Mouse (Mus musculus): ENCODE results near the gene Zfp617. TPM values are rescaled to one million over a fixed set of nuclear protein-coding genes. Genes with fewer than 3 reads are reported as not detected.
"Not testable (repeated sequence)": the region's sequence is repeated elsewhere in the genome, so short reads cannot be mapped to it uniquely, and the experiment has no call there.

Gene Zfp617
- 10 to 100 TPM; 27.3 to 32.6 TPM for total RNA-seq (2021)

DNA sequence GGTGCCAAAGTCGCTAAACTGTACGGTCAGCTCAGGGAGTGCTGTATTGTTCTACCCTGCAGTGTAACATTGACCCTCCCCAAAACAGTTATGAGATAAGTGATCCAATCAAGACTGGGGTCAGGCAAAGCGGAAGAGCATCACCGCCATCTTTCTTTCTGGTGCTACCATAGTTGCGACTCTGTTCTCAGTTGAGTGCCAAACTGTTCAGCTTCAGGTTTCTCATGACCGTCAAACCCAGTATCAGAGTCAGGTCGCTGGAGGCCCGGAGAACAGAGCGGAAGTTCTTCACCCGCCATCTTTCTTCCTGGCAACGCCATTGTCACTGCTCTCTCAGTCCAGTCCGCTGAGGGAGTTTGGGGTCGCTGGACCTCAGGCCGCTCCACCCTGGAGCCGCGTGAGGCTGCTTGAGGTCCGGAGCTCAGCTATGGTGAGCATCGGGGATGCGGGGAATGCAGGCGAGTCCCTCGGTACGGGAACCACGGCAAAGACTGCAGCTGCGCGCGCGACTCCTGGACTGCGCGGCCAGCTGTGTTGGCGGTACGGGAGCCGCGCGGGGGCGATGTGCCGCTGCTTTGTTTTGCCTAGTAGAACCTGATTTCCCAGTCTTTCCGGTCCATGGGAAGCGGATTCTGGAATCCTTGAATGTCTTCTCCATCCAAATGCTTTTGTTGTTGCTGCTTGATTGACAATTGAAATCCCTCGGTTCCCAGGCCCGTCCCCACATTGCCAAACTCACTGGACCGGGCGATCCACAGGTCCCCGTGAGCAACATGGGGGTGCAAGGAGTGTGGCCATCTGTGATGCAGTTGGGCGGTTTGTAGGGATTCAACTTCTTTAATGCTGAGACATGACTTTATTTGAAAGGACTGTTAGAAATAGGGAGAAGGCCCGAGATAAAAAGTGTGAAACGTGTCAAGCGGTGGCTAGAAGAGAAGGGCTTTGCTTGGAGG is at the start of gene Zfp617, which contains the start of gene Zfp882:
Zfp617 (plus strand) TSS at position 327 of the 953 bp plus-strand sequence.
Zfp882 (plus strand) TSS at position 300 of the 953 bp plus-strand sequence.
- intact Hi-C loops (cut with DNase I), result loop anchor here (1.0 kb wide), 2 partner anchors 14 to 64 kb away; no protein-coding TSS in a partner anchor
- peak; percentile 94 for DNase-seq

DNA sequence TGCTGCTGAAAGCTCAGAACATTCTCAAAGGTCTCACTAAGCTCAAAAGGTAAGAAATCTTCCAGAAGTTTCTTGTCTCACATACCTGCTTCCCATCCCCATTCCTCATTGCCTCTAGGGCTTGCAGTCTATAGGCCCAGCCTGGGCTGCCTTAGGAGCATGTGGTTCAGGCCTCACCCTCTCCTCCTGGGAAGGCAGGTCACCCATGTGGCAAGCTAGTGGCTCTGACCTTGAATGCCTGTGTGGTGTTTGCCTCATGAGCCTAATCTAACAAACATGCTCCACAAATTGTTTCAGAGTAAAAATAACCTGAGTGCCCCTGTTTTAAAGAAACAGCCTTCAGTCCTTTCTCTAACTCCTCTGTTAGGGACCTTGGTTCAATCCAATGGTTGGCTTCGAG is 46.9 kb upstream of the Zfp617 start:
- DNase-seq, result peak; percentile 16 to 22
- intact Hi-C loops (cut with DNase I), result not testable (repeated sequence)

DNA sequence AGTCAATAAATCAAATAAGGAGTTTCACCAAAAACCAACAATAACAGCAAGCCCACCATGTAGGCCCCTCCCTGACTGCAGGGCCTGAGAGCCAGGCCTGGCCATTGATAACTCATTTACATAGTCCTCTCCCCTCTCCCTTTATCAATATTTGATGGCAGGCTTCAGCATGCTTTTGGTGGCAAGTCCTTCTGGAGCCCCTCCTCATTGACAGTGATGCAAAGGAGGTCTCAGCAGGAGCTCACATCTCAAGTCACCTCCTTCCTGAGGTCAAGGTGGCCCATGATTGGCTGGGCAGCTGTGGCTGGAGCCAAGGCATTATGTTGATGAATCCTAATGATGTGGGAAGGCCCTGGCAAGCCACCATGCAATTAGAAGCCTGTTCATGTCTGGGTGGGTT is 46.4 kb upstream of the Zfp617 start:
- DNase-seq; intact Hi-C loops (cut with DNase I): not testable (repeated sequence)

DNA sequence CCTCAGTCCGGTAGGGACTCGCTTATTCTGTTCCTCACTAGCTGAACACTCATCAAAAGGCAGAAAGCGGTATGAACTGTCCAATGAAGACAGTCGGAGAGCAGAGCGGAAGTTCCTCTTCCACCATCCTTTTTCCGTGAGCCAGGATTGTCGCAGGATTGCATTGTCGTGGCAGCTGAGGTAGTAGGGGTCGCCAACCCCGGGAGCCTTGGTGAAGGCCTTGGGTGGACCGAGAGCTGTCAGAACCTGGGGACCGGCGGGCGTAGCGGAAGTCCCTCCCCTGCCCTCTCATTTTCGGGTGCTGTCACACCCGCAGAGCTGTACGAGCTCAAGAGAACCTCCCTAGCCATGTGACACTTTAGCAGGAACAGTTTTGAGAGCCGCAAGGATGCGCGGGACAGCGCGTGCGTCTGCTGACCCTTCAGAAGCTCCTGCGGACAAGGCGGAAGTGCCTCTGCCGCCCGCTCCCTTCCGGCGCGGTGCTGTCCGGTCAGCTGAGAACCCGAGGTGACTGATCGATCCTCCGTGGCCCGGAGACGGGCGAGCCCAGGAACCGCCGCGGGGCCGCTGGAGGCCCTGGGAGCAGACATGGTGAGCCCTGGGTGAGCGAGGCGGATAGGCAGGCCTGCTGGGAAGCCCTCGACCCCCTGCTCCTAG is 26.7 kb upstream of the Zfp617 start, which contains the start of gene Zfp709:
Zfp709 (plus strand) TSS at position 402 of the 657 bp plus-strand sequence.
- DNase-seq, result peak; percentile 80
- intact Hi-C loops (cut with DNase I), result no loop called here

DNA sequence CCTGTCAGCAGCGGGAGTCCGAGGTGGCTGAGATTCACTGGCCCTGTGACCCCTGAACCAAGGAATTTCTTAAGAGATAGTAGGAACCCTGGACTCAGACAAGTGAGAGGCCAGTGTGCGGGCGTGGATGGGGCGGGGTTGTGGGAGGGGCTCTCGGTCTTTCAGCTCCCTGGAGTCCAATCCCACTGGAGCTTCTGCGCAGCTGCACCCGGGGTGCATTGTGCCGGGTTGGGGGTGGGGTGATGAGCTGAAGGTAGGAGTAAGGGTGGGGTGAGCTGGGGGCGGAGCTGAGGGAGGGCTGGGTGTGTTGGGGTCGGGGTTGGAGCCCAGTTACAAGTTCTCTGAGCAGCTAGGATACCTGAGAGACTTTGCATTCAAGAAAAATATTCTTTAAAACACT is 7.8 kb upstream of the Zfp617 start:
- intact Hi-C loops (cut with DNase I); DNase-seq: not testable (repeated sequence)

DNA sequence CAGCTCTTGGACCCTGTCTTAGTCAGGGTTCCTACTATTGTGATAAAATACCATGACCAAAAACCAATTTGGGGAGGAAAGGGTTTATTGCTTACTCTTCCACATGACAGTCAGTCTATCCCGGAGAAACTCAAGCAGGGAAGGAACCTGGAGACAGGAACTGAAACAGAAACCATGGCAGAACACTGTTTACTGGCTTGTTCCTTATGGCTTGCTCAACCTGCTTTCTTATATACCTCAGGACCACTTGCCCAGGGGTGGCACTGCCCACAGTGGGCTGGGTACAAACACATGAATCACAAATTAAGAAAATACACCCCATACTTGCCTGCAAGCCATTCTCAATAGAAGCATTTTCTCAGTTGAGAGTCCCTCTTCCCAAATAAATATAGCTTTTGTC is 5.4 kb upstream of the Zfp617 start:
- DNase-seq; intact Hi-C loops (cut with DNase I): not testable (repeated sequence)

DNA sequence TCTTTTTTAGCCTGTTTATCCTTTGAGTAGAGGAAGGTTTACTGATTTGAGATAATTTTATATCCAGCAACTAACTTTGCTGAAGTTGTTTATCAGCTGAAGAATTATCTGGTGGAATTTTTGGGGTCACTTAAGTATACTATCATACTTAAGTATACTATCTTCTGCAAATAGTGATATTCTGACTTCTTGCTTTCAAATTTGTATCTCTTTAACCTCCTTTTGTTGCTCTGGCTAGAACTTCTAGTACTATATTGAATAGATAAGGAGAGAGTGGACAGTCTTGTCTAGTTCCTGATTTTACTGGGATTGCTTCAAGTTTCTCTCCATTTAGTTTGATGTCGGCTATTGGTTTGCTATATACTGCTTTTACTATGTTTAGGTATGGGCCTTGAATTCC is 1.6 kb upstream of the Zfp617 start:
- intact Hi-C loops (cut with DNase I), result no loop called here
- DNase-seq, result no peak

DNA sequence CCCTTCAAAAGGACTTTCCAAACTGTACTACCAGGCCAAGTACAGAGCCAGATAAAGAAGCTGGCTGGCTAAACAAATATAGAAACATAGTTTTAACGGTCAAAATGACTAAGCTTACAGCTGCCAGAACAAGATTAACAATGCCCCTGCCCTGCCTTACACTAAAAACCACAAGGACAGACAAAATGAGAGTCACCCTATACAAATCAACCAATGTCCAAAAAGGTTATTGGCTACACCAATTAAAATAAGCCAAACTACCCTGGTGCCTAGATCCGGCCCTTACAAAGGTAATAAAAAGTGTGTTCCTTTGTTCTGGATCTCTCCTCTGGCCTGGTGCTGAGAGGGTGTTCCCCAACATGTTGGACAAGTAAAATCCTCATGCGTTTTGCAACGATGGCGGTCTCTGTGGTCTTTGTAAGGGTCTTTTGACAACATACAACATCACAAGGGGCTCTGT is 607 bp upstream of the Zfp617 start:
- DNase-seq, result no peak
- intact Hi-C loops (cut with DNase I), result loop anchor here (1.0 kb wide), 2 partner anchors 14 to 64 kb away; no protein-coding TSS in a partner anchor

DNA sequence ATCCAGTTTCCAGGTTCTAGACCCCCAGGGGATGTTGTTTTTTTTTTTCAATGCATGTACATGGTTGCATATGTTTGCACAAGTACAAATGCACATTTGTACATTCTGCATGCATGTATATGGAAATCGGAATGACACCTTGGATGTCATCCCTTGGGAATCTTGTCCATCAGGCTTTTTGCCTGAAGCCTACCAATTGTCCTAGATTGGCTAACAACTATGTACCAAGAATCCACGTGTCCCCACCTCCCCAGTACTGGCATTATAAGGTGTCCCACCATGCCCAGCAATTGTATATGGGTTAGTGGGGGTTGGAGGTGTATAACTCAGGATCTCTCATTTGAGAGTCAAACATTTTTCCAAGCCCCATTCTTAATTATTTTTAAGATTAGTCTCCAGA is 3.9 kb downstream of the Zfp617 start:
- intact Hi-C loops (cut with DNase I), result no loop called here
- no peak for DNase-seq

DNA sequence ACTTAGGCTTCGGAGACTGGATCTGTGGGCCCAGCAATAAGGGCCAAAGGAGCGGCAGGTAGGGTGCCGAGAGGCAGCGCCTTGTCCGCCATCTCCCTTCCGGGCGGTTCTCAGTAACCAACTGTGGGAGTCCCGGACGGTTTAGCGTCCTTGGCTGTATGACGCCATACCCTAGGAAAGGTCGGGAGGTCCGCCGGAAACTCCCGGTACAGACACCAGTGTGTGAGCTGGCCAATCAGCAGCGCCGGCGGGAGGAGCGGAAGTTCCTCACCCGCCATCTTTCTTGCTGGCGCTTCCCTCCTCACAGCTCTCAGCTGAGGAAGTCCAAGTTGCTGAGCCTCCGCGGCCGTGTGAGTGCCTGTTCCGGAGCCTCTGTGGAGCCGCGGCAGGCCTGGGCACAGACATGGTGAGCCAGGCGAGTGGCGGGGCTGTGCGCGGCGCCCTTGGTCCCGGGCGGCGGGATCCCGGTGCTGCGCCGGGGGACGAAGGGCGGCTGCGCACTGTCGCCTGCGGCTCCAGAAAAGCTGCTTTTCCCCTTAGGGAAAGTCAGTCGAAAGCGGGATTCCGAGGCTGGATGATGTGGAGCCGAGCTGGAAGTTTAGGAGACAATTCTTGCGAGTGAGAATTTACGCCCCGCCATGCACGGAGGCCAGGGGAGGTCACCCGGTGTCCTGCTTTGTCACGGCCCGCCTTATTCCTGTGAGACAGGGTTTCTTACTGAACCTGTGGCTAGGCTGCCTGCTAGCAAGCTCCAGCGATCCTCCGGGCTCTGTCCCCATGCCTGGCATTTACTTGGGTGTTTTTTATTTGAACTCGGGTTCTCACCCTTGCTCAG is 14.3 kb downstream of the Zfp617 start:
- intact Hi-C loops (cut with DNase I), result loop anchor here (1.0 to 10.0 kb wide), 3 partner anchors 14 to 212 kb away; partner anchors contain the start of genes Tpm4, Zfp617, Zfp882 and Zfp961
- peak; percentile 96 to 97 for DNase-seq

DNA sequence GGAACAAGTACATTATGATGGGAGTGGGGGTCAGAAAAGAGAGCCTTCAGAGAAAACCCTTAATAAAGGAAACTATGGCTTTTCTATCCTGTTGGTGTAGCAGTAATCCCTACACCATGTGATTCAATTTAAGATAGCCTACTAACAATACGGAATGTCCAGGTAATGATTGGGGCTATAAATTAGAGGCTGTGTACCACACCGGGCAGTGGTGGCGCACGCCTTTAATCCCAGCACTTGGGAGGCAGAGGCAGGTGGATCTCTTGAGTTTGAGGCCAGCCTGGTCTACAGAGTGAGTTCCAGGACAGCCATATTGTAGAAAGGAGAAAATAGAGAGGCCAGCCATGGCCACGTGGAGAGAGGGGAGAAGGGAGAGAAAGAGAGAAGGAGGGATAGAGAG is 17.4 kb downstream of the Zfp617 start:
- DNase-seq, result no peak
- intact Hi-C loops (cut with DNase I), result loop anchor here (10.0 kb wide), 1 partner anchor 209 kb away; the partner anchor contains the start of gene Tpm4

DNA sequence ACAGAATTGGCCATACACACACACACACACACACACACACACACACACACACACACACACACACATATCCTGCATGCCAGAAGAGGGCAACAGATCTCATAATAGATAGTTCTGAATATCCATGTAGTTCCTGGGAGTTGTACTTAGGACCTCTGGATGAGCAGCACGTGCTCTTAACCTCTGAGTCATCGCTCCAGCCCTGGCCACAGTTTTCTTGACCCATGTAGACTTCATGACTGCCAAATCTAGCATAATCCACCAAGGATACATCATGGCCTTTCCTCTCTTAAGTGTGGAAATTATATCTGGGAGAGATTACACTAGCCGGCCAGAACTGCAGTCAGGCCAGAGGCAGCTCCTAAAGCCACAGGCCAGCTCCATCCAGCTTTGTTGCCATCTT is 18.1 kb downstream of the Zfp617 start:
- intact Hi-C loops (cut with DNase I), result loop anchor here (10.0 kb wide), 1 partner anchor 208 kb away; the partner anchor contains the start of gene Tpm4
- DNase-seq, result no peak

DNA sequence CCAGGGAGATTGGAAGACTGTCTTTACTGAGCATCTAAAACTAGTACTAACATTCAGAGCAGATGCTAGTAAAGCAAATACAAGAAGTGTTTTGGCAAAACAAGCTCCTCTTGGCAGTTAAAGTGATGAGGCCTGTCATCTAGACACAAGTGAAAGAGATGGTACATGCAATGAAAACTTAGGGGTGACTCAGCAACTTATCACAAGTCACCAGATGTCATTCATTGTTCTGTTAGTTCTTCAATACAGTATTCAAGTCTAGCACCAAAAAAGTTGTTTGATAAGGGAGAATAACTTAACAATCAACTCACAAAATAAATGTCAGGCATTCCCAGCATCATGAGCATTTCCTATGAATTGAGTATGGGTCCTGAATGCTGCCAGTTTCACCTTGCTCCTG is 19.3 kb downstream of the Zfp617 start:
- no peak for DNase-seq
- intact Hi-C loops (cut with DNase I), result loop anchor here (10.0 kb wide), 1 partner anchor 207 kb away; the partner anchor contains the start of gene Tpm4

DNA sequence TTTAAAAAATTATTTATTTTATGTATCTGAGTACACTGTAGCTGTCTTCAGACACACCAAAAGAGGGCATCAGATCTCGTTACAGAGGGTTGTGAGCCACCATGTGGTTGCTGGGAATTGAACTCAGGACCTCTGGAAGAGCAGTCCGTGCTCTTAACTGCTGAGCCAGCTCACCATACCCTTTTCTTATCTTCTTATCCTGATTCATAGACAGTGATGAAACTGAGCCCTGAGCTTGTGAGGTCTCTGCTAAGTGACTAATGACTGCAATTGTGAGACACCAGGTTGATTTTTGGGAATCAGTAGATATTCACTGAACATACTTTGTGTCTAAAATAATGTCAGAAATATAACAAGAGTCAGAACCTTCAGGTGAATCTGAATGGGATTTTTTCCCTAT is 29.6 kb downstream of the Zfp617 start:
- intact Hi-C loops (cut with DNase I), result not testable (repeated sequence)

DNA sequence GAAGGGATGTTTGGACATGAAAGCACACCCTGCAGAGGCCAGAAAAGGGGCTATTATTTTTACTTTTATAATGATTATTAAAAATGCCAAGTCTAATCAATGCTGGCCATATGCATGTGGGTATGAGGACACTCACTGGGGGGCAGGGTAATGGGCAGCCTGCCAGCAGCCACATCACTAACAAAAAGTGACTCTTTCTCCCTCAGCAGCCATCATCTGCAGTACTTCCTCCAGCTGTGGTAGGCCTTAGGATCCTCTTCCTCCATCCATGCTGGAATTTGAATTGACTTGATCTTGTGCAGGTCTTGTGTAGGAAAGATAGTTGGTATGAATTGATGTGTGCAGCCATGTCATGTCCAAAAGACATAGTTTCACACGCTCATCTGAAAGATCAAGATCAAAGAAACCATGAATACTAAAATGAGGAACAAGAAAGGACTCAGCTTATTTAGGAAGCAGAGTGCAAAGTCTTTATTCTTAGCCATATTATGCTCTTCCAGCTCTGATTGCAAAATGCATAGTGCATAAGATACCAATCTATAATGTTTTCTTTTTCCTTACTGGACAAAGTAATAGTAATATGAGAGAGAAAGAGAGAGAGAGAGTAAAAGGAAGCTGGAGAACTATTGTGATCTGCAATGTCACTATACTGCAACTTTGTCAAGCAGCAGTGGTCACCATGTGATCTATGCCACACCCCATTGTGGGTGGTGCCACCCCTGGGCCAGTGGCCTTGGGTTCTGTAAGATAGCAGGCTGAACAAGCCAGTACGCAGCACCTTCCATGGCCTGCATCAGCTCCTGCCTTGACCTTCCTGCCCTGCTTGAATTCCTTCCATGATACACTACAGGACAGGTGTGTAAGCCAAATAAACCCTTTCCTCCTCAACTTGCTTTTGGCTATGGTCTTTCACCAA is 32.1 kb downstream of the Zfp617 start:
- intact Hi-C loops (cut with DNase I), result no loop called here
- DNase-seq, result no peak

More for the DNA sequence above, 29.6 kb downstream of the Zfp617 start:
- DNase-seq, result not testable (repeated sequence)

DNA sequence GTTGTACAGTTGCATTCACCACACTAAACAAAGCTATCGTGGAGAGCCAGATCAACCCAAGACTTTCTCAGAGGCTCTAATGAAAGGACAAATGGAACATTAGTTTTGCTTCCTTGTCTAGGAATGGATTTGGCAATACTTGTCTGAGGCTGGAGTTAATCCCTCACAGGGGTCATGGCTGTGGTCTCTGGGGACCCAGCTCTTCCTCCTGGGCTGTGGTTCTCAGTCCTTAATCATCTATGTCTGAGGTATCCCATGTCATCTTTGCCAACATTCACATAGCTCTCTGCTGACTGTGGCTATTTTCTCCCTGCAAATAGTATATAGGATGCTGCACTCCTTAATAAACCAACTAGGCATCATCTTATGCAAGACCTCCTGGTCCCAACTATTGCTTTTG is 33.3 kb downstream of the Zfp617 start:
- intact Hi-C loops (cut with DNase I), result no loop called here

DNA sequence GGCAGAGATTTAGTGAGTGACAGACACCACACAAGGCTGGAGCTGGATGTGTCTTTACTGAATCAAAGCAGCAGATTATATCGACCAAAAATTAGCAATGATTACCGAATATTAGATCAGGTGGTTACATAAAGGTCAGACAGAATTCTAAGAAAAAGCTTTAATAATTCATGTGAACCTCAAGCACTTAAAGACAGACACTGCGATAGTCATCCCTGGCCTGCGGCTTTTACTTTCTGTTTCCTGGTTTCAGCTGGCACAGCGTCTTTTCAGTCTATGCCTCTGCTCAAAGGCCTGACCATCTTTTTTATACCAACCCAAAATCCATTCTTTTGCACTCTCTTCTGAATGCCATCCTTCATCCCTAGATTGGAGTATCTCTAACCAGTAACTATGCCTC is 40.2 kb downstream of the Zfp617 start:
- DNase-seq, result no peak
- intact Hi-C loops (cut with DNase I), result no loop called here

More for the DNA sequence above, 33.3 kb downstream of the Zfp617 start:
- no peak for DNase-seq

DNA sequence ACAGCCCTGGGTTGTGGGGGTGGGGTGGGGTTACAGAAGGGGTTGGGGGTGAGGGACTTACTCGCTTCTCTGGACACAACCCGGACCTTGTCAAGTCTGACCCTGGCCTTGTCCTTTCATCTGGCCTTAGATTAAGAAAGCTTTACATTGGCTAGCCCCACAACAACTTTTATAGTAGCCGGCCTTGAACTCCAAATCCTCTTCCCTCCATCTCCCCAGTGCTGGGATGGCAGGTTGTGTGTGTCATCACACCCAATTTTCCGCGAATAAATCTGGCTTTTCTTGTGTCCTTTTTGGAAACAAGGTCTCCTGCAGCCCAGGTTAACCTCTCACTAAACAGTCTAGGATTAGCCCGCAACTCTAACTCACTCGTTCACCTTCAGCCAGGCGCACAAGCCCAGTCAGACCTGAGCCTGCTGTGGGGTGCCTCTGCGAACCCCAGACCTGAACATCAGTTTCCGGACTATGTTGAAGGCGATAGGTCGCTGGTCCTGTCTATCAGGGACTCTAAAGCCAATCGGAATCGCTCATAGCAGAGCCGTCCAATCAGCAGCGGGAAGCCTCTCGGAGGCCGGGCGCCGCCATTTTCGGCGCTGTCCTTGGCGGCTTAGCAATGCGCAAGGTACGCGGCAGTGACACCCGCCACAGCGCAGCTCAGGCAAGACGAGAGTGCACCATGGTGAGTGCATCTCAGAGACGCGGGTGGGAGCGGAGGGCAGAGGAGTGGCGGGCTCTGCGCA is 42.2 kb downstream of the Zfp617 start, which contains the start of gene Zfp961:
Zfp961 (plus strand) TSS at position 557 of the 740 bp plus-strand sequence.
- peak; percentile 99 for DNase-seq
- intact Hi-C loops (cut with DNase I), result loop anchor here (2.0 kb wide), 1 partner anchor 28 kb away; no protein-coding TSS in a partner anchor
